In the genomic region with DNA sequence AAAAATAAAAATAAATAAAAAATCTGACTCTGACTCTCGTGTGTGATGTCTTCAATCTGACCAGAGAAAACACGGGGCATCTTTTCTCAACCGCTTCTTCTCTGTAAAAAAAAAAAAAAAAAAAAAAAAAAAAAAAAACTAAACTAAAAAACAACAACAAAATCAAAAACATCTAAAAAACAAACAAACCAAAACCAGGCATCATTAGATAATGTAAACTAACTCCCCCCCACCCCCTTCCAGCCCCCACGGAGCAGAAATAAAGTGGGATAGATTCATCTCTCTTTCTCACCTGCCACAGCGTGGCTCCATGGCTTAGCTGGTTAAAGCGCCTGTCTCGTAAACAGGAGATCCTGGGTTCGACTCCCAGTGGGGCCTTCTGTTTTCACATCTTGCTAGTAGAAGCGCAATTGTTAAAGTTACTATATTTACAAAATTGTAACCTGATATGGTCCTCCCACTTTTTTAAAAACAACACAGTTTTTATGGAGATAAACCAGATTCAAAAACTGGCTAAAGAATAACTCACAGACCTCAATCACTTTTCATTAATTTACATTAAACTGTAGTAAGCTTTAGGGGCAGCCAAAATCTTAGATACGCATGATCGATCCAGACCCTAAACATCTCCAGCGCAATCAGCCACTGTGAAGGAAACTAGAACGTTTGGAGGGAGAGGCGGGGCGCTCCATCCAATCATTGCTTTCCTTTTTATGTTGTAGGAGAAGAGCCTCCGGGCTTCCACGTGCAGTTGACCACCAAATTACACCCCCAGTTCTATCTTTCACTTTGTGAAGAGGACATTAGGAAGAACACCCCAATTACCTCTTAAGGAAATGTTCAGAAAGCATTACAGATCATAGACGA, we compare ENCODE assay signal across 10 mouse cellular contexts. TPM values are rescaled to one million over a fixed set of nuclear protein-coding genes. Genes with fewer than 3 reads are reported as not detected.
DNase-seq lines count a peak whose midpoint lies in the region; ATAC-seq lines count a peak whose summit lies in the region.
"Had no signal": no experiment of that assay in that cellular context is flagged by ENCODE, and none has a peak within 500 bp of the region (broad histone marks: within the 10 kb centered on the region; RNA-seq: fewer than 3 reads in every experiment).

No protein-coding gene starts in this region.

- 0 out of 2 replicates have a peak, but pooled peaks cover 3% of the 10 kb centered on the region for H3K4me1 ChIP-seq in neural tube, embryonic 12.5 days

- H3K27me3 ChIP-seq in neural tube, embryonic 12.5 days (replicated peaks): no peaks in the 10 kb centered on the region; the same call in 1 of the 2 replicates

- 0 out of 2 replicates have a peak overlapping the region, but pooled peaks have one; percentile 5 for H3K4me3 ChIP-seq in neural tube, embryonic 12.5 days

- no peak overlapping the region for H3K9ac ChIP-seq in neural tube, embryonic 12.5 days

- peak overlapping the region; percentile 48 for H3K4me2 ChIP-seq in neural tube, embryonic 12.5 days (replicated peaks)

- no peaks in the 10 kb centered on the region for H3K9me3 ChIP-seq in neural tube, embryonic 12.5 days

- H3K27ac ChIP-seq in neural tube, embryonic 12.5 days: no peak overlapping the region

- 17% methylated on average over 18 of the region's 18 CpGs for WGBS in neural tube, embryonic 12.5 days

- no peak for ATAC-seq in neural tube, embryonic 12.5 days (ENCODE audit: low FRiP score, low read depth)
- no peak for ATAC-seq in erythroblast, adult 5-6 weeks (replicated peaks; ENCODE audit: low FRiP score, poor library complexity, severe bottlenecking)

- intact Hi-C loops in left cerebral cortex, postnatal 25 days (cut with DNase I): loop anchor here (10.0 kb wide), 1 partner anchor 1028 kb away; no protein-coding TSS in a partner anchor

- DNase-seq in testis, postnatal 14 days (ENCODE audit: low spot score): peak; percentile 19
- no peak for DNase-seq in testis, postnatal 10 days (ENCODE audit: low spot score)
- peak; percentile 48 to 65 for DNase-seq in cerebellum, postnatal 10 days
- DNase-seq in frontal cortex, postnatal 36 days (ENCODE audit: low spot score in 2 of 2): peak; percentile 75 to 78
- DNase-seq in left cerebral cortex, postnatal 25 days (ENCODE audit: low spot score in 2 of 2): peak; percentile 71 to 80
- no peak for DNase-seq in ovary, adult 18-20 months (ENCODE audit: low spot score)

- H3K36me3 ChIP-seq in neural tube, embryonic 12.5 days: no peaks in the 10 kb centered on the region

RNA-seq across cellular contexts. Expression of a gene that starts 10.8 kb away (rescaled TPM):
- not detected for total RNA-seq in left cerebral cortex, postnatal 25 days (2021)
- polyA plus RNA-seq in neural tube, embryonic 12.5 days (2016; fragmentation: Nextera tagmentation; extraction: Ambion mirVana): 0.15 TPM in 1 of 2 replicates, not detected in the other
- not detected in 2 replicates for total RNA-seq in erythroblast, adult 5-6 weeks (2015; ENCODE audit: low replicate concordance)
- total RNA-seq in erythroblast, adult 5-6 weeks (2017; ENCODE audit: low replicate concordance): not detected in 2 replicates
- polyA plus RNA-seq: erythroblast, embryonic 14.5 days; spleen, adult 2 months had no signal

RNA-seq across cellular contexts. Expression of a gene that starts 24.0 kb away (rescaled TPM):
- total RNA-seq in left cerebral cortex, postnatal 25 days (2021): not detected
- not detected in 2 replicates for polyA plus RNA-seq in neural tube, embryonic 12.5 days (2016; fragmentation: Nextera tagmentation; extraction: Ambion mirVana)
- total RNA-seq in erythroblast, adult 5-6 weeks (2015; ENCODE audit: low replicate concordance): not detected in 2 replicates
- not detected in 2 replicates for total RNA-seq in erythroblast, adult 5-6 weeks (2017; ENCODE audit: low replicate concordance)
- polyA plus RNA-seq: erythroblast, embryonic 14.5 days; spleen, adult 2 months had no signal

RNA-seq across cellular contexts. Expression of a gene that starts 30.2 kb away (rescaled TPM):
- not detected for total RNA-seq in left cerebral cortex, postnatal 25 days (2021)
- polyA plus RNA-seq in neural tube, embryonic 12.5 days (2016; fragmentation: Nextera tagmentation; extraction: Ambion mirVana): not detected in 2 replicates
- not detected in 2 replicates for total RNA-seq in erythroblast, adult 5-6 weeks (2015; ENCODE audit: low replicate concordance)
- not detected in 2 replicates for total RNA-seq in erythroblast, adult 5-6 weeks (2017; ENCODE audit: low replicate concordance)
- polyA plus RNA-seq: erythroblast, embryonic 14.5 days; spleen, adult 2 months had no signal

RNA-seq across cellular contexts. Expression of a gene that starts 39.9 kb away (rescaled TPM):
- total RNA-seq in left cerebral cortex, postnatal 25 days (2021): 1 to 10 TPM; 7.5 to 7.9 TPM
- polyA plus RNA-seq in neural tube, embryonic 12.5 days (2016; fragmentation: Nextera tagmentation; extraction: Ambion mirVana): 14.9 and 15.8 TPM in 2 replicates
- 0.84 TPM in 1 of 2 replicates, not detected in the other for total RNA-seq in erythroblast, adult 5-6 weeks (2015; ENCODE audit: low replicate concordance)
- 0.70 and 1.4 TPM in 2 replicates for total RNA-seq in erythroblast, adult 5-6 weeks (2017; ENCODE audit: low replicate concordance)

Comparison
In these comparisons a context has a peak if more than half of its experiments do, and no peak if none do; other contexts are left out.
1. DNase-seq: peak in testis, postnatal 14 days (single experiment), cerebellum, postnatal 10 days (2 of 2), frontal cortex, postnatal 36 days (2 of 2) and left cerebral cortex, postnatal 25 days (2 of 2); none in testis, postnatal 10 days (single experiment) and ovary, adult 18-20 months (single experiment).